Mouse (Mus musculus) frontal cortex, adult (tissue): ENCODE data around the gene G3bp1.

ENCODE experiments used
- ATAC-seq: cut with Nextera tagmentation; 2 replicates; pipeline ENCODE4 v1.9.2; 2017; ENCODE audit warnings: mild to moderate bottlenecking, moderate library complexity, mixed read lengths; ENCODE audit not compliant: low TSS enrichment

The G3bp1 gene

DNA sequence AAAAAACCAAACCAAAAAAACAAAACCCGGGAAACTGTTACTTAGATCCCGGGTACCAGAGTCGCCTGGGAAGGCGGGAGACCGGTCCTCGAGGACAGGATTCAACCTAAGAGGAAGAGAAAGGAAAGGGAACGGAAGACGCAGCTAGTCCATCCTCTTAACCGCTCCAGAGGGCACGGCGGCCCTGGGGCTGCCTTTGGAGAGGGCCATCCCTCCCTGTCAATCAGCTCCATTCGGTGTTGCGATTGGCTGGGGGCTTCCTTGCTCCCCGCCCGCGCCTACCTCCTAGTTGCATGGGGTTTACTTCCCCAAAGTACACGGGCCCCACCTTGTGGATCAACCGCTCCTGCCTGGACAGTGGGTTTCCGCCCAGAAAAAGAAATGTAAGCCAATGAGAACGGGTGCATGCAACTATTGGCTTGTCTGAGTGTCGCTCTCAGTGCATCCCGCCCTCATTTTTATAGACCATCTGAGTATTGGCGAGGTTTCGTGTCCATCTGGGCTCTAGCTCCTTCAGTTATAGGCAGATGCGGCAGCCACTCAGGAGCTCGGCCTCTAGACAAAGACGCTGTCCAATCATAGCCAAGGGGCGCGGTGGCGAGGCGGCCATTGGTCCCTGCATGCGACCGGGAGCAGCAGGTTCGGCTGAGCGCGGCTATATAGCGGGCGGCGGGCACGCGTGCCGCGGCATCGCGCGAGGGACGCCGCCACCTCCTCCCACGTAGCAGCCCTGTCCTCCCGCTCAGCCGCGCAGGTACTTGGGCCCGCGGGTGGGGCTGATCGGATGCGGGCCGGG lies at the start of gene G3bp1:
Gene G3bp1, plus strand, starts transcription at position 638 of the 796 bp plus-strand sequence.
- ATAC-seq: peak; percentile 95

GRCm38 (mm10) chr11:55422978-55423377 lies 46.5 kb upstream of the G3bp1 start, which contains the start of gene Sparc:
TSS of gene Sparc (minus strand) at chr11:55423183.
- no peak for ATAC-seq

- peak; percentile 55; the same call in 1 of the 2 replicates for ATAC-seq
Observed at GRCm38 (mm10) chr11:55423756-55424155, 45.7 kb upstream of the G3bp1 start.

DNA sequence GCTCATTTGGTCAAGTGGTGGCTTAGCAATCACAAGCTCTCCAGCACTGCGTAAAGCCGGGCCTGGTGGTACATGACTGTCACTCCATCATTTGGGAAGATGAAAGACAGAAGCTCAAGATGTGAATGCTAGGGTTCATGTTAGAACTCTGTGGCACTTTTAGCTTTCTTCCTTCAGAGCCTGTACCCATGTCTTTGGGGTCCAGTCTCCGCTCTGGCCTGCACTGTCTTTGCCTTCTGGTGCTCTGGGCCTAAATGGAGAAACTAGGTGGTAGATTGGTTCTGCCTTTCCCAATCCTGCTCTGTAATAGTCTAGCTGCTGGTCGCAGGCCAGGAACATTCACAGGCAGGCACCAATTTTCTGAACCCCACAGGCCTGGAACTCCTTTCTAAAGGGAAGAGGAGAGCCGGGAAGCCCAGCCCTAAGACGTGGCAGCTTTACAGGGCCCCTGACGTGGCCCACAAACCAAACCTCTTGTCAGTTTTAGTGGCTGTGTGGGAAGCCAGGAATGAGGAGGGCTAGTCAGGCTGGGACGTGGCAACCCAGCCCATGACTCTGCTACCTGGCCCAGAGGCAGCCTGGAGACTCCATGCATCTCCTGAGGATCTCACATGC lies 44.6 kb upstream of the G3bp1 start:
- ATAC-seq: no peak

DNA sequence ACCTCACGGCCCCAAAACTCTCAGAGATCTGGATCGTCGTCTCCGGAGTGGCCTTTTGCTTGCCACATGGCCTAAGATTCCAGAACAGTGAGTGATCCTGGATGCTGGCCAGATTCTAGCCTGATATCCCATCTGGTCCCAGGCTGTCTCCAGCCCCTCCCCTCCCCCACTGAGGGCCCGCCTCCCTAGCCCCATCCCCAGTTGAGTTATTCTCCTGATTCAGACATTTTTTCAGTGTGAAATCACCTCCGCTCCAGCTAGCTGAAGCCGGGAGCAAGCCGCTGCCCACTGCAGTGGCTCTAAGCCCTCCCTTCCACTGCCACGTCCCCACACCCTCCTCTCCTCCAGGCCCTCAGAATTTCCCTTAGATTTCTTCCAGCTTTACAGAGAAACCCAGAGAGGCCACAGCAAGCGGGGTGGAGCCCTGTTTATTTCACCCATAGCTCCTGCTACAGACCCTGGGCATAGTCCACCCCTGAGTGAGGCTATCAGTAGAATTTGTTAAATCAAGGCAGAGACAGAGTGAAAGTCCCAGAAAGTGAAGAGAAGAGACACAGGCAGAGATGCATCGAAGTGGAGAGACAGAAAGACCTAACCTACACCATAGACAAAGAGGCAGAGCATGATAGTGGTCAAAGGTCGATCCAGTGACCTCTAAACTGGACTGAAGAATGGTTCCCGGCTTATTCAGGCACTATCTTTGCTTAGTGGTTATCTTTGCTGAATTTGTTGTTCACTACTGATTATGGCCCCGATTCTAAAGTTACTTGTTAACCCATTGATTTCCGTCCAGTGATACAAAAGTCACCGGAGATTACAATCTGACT lies 41.1 kb upstream of the G3bp1 start:
- no peak for ATAC-seq

DNA sequence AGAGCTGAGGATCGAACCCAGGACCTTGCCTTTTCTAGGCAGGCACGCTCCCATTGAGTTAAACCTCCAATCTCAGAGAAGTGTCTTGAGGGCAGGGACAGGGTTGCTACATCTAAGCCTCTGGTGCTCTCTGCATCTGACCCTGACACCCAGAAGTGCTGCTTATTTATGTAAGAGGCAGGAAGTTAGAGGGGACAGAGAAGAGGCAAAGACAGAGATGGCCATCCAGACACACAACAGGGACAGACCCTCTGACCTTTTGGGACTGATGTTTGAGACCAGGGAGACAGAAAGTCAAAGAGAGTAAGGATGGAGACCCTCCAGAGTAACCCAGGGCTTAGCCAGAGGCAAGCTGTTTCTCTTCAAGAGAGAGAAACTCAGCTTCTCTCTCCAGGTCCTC lies 39.5 kb upstream of the G3bp1 start:
- ATAC-seq: no peak

DNA sequence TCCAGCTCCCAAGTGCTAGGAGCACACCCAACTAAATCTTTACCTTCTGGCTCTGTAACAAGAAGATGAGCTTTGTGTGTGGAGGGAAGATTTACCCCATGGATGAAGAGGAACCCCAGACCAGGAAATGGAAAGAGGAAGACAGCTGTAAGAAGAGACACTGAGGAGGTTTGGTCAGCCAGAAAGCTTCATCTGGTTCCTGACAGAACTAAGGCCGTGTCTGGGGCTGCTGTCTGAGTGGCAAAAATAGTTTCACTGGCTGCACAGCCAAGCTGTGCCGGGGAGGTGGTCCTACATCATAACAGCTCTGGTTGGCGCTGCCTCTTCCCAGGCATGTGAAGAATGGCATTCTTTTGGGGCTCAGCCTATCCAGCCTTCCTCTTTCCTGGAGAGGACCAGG lies 36.5 kb upstream of the G3bp1 start:
- no peak for ATAC-seq

- ATAC-seq: no peak
Observed at GRCm38 (mm10) chr11:55436089-55436488, 33.4 kb upstream of the G3bp1 start.

DNA sequence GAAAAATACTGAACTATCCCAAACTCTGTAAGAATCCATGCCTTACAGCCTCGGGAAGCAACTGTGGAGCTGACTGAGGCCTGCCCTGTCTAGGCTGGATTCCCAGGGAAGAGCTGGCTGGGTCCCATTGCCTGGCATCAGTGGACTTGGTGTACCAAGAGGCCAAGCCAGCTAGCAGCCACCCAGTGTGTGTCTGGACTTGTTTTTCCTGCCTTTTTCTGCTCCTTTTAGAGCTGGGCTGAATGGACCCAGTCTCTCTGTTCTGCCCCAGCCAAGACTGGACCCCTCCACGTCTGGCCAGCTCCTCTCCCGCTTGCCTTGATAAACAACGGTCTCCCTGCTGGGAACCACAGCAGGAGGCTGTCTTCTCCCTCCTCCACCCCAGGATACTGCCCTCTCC lies 31.5 kb upstream of the G3bp1 start:
- peak; percentile 59 for ATAC-seq

DNA sequence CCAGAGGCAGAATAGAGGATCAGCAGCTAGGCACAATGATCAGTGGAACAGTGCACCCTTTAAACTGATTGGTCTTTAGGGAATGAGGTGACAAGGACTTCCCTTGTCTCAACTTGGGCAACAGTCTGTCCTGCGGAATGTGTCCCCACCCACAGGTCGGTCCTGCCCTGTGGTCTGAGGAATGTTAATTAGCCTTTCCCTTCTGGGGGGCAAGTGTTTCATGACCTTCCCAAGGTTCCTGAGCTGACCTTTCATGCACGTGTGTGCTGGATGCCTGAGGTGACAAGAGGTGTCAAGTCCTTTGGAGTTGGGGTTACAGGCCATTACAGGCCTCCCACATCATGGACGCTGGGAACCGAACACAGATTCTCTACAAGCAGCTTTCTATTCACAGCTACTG lies 29.8 kb upstream of the G3bp1 start:
- no peak for ATAC-seq

DNA sequence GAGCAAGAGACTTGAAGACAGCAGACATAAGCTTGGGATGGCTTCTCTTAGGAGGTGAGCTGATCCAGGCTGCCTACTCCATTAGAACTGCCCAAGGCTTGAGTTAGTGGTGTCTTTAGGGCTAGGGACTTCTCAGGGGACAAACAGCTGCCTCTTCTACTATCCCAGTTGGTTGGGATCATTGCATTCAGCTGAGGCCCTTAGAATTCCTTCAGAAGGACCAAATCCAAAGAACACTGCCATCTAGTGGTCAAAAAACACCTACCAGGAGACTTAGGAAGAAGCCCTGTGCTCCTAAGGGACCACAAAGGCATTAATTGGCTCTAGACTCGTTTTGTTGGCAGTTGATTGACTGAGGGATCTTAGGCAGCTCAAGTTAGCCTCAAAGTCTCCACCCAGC lies 24.7 kb upstream of the G3bp1 start:
- peak; percentile 83 for ATAC-seq

DNA sequence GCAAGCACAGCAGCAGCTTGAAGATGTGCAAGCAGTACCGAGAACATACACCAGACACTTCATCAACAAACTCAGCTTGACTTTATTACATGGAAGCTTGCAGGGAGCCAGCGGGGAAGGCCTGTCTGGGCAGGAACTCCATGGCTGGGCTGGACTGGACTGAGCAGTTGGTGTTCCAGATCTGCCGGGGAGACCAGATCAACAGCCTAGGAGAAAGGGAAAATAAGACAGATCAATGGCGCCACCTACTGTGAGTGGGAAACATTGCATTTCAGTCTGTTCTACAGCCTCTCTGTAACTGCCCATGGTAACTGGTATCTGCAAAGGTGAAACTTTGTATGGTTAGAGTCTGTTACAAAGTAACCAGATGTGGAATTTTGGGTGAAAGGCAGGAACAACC lies 22.9 kb upstream of the G3bp1 start:
- ATAC-seq: peak; percentile 88

DNA sequence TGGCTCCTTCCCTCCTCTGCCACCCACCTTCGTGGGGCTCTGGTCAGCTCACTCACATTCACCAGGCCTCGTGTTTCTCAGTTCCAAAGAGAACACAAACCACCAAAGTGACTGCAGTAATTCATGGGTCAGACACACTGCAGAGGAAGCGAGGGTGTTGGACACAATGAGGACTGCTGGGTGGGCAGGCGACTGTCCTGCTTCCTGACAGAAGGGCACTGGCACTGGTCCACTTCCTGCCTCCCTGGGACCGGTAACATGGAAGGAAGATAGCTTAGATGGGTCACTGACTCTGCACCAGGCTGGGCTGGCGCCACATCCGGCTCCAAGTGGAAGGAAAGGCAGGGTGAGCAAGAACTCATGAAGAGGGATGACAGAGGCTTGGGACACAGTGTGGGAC lies 20.0 kb upstream of the G3bp1 start:
- ATAC-seq: no peak

DNA sequence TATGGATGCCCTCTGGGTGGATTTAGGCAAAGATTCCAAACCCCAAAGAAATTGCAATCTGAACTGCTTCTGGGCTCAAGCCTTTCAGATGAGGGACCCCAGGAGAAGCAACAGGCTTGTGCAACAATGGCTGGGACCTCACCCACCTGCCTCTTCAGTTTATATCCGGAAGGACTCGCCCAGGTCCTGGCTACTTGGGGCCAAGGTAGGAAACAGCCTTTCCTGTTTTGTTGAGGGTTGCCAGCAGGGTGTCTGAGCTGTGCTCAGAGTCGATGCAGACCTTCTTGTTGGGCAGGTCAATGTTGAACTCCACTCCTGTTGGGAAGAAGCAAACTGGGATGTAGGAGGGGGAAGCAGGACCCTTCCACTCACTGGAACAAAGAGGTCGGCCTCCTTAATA lies 19.2 kb upstream of the G3bp1 start:
- no peak for ATAC-seq

DNA sequence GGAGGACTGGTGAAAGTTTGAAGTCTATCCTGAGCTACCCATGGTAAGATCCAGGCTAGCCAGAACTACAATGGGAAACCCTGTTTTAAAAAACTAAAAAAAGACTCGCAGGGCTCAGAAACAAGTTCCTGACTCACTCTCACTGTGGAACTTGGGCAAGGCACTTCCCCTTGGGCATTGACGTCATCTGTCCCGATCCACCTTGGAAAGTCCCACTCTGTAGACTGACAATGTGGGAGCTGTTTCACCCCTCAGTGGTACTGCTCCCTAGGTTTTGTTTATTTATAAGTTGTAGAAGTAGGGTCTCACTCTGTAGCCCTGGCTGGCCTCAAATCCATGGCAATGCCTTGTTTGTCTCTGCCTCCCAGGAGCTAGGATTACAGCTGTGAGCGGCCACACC lies 15.8 kb upstream of the G3bp1 start:
- no peak for ATAC-seq

- no peak for ATAC-seq
Observed at GRCm38 (mm10) chr11:55455166-55455565, 14.3 kb upstream of the G3bp1 start.

DNA sequence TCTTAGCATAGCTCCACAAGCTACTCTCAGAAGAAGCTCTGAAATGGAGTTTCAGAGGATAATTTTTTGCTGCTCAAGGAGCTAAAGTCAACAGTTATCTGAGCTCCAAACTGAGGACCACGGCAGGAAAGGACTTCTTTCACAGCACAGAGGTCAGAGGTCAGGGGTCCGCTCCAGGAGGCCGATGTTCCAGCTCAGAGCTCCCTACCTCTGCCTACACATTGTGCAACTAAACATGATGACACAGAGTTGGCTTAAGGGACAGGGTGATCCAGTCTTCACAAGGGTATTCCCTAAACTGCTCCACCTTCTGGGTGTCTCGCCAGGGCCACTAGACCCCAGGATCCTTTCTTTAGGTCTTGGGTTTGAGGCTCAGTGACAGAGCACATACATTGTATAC lies 11.0 kb upstream of the G3bp1 start:
- no peak for ATAC-seq

DNA sequence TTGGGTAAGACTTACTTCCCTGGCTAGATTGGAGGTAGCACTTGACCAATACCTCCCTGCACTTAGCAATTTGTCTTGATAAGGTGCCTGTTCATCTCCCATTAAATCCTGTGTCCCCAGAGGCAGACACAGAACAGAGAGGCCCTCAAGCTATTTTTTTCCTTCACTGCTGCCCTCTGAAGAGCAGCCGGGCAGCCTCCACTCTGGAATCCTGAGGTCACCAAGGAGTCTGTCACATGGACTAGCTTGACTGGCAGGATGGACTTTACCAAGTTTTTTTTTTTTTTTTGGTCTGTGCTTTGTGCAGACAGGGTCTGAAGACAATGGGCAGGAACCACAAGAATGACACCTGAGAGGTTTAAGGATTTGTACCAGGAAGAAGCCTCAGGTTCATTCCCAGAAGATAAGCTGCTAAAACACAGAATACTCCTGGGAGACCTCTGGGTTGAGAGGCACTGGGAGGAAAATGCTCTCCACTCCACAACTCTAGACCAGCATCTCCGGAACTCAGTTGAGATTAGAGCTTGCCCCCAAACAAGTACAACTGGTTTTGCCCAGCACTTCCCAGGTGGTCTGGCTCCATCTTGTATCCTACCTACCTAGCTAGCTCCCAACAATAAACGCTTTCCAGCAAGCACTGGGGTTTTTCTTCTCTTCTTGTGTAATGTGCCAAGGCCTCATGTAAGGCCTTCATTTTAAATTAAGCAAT lies 9.5 kb upstream of the G3bp1 start:
- no peak for ATAC-seq

DNA sequence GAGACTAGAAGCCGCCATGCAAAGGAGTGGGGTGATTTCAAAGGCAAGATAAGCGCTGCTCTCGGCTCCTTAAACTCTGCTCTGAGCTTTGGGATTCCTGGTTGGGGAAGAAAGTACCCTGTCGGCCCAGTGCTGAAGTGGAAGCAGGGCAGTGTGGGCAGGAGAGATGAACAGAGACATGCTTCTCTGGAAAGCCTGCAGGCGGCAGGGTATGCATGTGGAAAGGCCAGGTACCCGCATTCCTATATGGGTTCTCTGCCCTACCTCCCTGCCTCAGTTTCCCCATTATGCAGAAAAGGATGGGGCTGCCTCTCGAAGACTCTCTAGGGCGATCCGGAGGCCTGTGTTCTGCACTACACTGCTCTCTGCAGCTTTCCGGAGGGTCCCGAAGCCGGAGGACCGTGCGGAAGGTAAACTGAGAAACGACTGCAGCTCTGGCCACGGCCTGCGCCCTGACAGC lies 8.9 kb upstream of the G3bp1 start:
- ATAC-seq: peak; percentile 75

- ATAC-seq: peak; percentile 98
Observed at GRCm38 (mm10) chr11:55461019-55461645, 8.4 kb upstream of the G3bp1 start, which contains the start of gene Atox1. TSS of gene Atox1 (minus strand) at chr11:55461239.

- ATAC-seq: no peak
Observed at GRCm38 (mm10) chr11:55462149-55462548, 7.3 kb upstream of the G3bp1 start.
